Mouse (Mus musculus) ES-E14 (cell line): Measurements from ENCODE around the gene Gm28051. TPM values are rescaled to one million over a fixed set of nuclear protein-coding genes. Genes with fewer than 3 reads are reported as not detected.

ENCODE experiments used
- DNase-seq: peaks from one replicate; pipeline ENCODE4 v3.0.0-alpha.2; 2013; ENCODE audit warnings: low read depth, low spot score
- H3K27ac ChIP-seq: 2 replicates; pipeline ENCODE4 v1.5.1; 2012; ENCODE audit warnings: low read depth, mild to moderate bottlenecking, low read length, moderate library complexity, mixed read lengths; ENCODE audit not compliant: poor library complexity, insufficient read depth, severe bottlenecking
- H3K36me3 ChIP-seq: 2 replicates; pipeline ENCODE4 v1.6.1; 2012; ENCODE audit warnings: mild to moderate bottlenecking, low read length, moderate library complexity, mixed read lengths; ENCODE audit not compliant: control insufficient read depth, poor library complexity, insufficient read depth, severe bottlenecking
- H3K4me1 ChIP-seq, 2 experiments: fragments of 150-350 bp in 1 of 2; sonication (generic) in 1 of 2; 2 replicates each; pipeline ENCODE4 v1.6.1; 2012; ENCODE audit warnings: low read length in 2 of 2, mild to moderate bottlenecking in 1 of 2, mixed read lengths in 1 of 2; ENCODE audit not compliant: control insufficient read depth in 2 of 2, insufficient read depth in 2 of 2, poor library complexity in 1 of 2
- H3K4me3 ChIP-seq, 2 experiments: fragments of 150-350 bp in 1 of 2; sonication (generic) in 1 of 2; 2 replicates each; pipeline ENCODE4 v1.5.1; 2012; ENCODE audit warnings: low read length in 2 of 2, low read depth in 1 of 2, mild to moderate bottlenecking in 1 of 2, mixed read lengths in 1 of 2; ENCODE audit not compliant: insufficient read depth in 1 of 2, poor library complexity in 1 of 2, severe bottlenecking in 1 of 2
- H3K9ac ChIP-seq: 2 replicates; pipeline ENCODE4 v1.6.1; 2012; ENCODE audit warnings: low read depth, mild to moderate bottlenecking, low read length, mixed read lengths; ENCODE audit not compliant: poor library complexity, insufficient read depth, severe bottlenecking
- H3K9me3 ChIP-seq: fragments of 150-350 bp; sonication (generic); 2 replicates; pipeline ENCODE4 v1.6.1; 2012; ENCODE audit warnings: low read depth, mild to moderate bottlenecking, low read length; ENCODE audit not compliant: control insufficient read depth, insufficient read depth
- CHD2 ChIP-seq: IDR thresholded peaks from 2 replicates; pipeline ENCODE4 v1.6.1; 2014; ENCODE audit warnings: mild to moderate bottlenecking, low read depth, low read length, inconsistent platforms
- HCFC1 ChIP-seq: IDR thresholded peaks from 2 replicates; pipeline ENCODE4 v1.6.1; 2012; ENCODE audit warnings: low read length, inconsistent platforms, borderline replicate concordance; ENCODE audit not compliant: insufficient read depth
- MAFK ChIP-seq: IDR thresholded peaks from 2 replicates; pipeline ENCODE4 v1.6.1; 2014; ENCODE audit warnings: mild to moderate bottlenecking, low read depth, low read length, inconsistent platforms; ENCODE audit not compliant: insufficient read depth
- ZC3H11A ChIP-seq: IDR thresholded peaks from 2 replicates; pipeline ENCODE4 v1.6.1; 2012; ENCODE audit warnings: low read depth, mild to moderate bottlenecking, inconsistent platforms, low read length, borderline replicate concordance
- ZNF384 ChIP-seq: IDR thresholded peaks from 2 replicates; pipeline ENCODE4 v1.6.1; 2012; ENCODE audit warnings: low read depth, low read length, inconsistent platforms
- in situ Hi-C, 2 experiments: fragments of 600-800 bp; cut with MboI; formaldehyde crosslinking; loops; one replicate each; pipeline ENCODE4 v1.15.1; 2025; ENCODE audit warnings: low sequenced_read_pairs in 2 of 2, inconsistent platforms in 1 of 2; ENCODE audit not compliant: unreplicated experiment in 2 of 2
- total RNA-seq: library from RNA; depleted of rRNA; stranded (reverse); fragments of 300-350 nt; gene quantifications from 2 replicates; pipeline ENCODE4 v1.2.3, GENCODE M21; 2012

The Gm28051 gene
- total RNA-seq, 1 experiment: not detected

DNA sequence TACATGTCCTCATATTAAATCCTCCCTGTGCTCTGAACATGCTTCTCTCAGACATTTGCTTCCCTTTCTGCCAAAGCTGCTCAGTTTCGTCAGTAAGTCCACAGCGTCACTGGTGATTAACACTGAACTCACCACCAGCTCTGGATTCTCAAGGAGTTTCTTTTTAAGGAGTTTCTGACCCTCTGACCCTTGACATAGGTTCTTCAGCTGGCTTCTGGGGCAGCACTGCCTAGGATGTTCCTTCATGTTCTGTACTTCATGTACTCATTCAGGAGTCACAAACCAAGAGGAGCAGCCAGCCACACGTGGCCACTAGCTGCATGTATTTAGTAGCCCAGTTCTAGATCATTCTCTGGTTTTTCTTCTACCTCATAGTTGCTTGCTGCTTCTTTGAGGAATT lies 9.3 kb downstream of the Gm28051 start:
- in situ Hi-C loops: loop anchor here in 1 of 2 experiments (25.0 kb wide), 1 partner anchor 236 kb away; no protein-coding TSS in a partner anchor
- no peak for TF ChIP-seq ZC3H11A
- no peak for TF ChIP-seq MAFK
- TF ChIP-seq HCFC1: no peak
- no peak for TF ChIP-seq ZNF384
- TF ChIP-seq CHD2: no peak
- Histone ChIP-seq H3K27ac (no peak overlapping the region), H3K4me3 (no peak overlapping the region), H3K9ac (no peak overlapping the region), H3K4me1 (peaks cover 0 to 2% of the 10 kb centered on the region in 2 experiments; a peak in 2 of 4 replicates), H3K9me3 (no peaks in the 10 kb centered on the region), H3K36me3 (peaks cover 3% of the 10 kb centered on the region; the same call in 1 of the 2 replicates)
- no peak for DNase-seq

DNA sequence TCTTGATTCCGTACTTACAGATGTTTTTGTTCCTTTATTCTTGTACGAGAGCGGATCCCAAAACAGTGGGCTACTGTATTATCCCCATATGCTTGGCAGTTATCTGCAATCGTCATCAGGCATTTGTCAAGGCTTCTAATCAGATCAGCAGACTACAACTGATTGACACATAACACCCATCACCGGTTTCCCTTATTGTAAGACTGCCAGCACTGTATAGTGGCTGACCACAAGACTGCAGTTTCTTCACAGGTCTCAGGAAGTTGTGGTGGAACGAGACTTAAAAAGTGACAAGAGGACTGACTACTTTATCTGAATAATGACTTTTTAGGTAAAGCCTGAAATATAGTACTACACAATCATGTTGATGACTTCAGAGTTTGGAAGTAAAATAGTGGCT lies 12.7 kb downstream of the Gm28051 start:
- no peaks in the 10 kb centered on the region; a peak in 1 of 4 replicates for H3K4me1 ChIP-seq
- H3K36me3 ChIP-seq: peaks cover 3% of the 10 kb centered on the region
- H3K4me3 ChIP-seq: peak overlapping the region; percentile 76 to 96
- no peaks in the 10 kb centered on the region for H3K9me3 ChIP-seq
- no peak overlapping the region; the same call in 1 of the 2 replicates for H3K9ac ChIP-seq
- TF ChIP-seq ZC3H11A (no peak), CHD2 (no peak), HCFC1 (no peak), MAFK (no peak), ZNF384 (no peak)
- no peak overlapping the region for H3K27ac ChIP-seq
- in situ Hi-C loops: loop anchor here in 1 of 2 experiments (25.0 kb wide), 1 partner anchor 233 kb away; no protein-coding TSS in a partner anchor
- DNase-seq: no peak

DNA sequence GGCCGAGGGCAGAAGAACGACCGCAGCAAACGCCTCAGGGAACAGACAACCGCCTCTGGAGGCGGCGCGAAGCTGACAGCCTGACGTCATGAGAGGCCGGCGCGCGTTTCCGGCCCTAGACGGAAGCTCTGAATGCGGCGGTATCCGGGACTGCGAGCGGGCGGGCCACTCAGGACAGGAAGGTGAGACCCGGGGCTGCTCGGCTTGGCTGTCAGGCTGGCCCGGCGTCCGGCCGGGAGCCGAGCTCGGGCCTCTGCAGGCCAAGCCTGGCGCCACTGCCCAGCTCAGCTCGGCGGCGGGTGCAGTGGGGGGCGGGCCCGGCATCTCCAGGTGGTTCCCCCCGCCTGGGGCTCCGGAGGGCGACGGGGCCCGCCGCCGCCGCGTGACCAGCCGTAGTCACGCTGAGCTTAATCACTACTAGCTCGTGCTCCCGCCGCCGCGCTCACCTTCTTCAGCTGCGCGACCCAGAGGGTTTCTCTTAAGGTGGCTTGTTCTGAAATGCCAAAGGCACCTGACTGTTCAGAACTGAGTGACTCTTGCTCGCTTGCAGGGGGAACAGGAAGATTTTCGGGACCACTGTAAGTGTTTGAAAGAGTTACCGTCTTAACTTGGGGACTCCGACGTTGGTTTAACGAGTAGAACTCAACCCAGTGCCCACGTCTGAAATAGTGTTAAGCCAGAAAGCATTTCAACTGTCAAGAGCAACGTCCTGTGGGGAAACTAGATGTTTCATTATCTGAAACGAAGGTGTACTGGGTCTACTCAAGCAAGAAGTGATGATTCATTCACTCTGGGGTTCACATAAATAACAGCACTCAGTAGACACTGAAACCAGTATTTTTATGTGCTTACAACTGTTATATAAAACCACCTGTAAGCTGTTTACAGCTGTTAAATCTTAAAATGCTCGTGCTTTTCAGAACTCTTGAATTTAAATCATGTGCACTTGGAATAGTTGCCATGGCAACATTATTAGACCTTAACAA lies 13.7 kb downstream of the Gm28051 start, which contains the start of the genes Moap1 and Tmem251:
Gene Moap1 (minus strand): TSS at position 73 of the 986 bp plus-strand sequence.
Gene Tmem251 (plus strand): TSS at position 174 of the 986 bp plus-strand sequence.
- peak within 1 kb of the TSS; percentile 82 for H3K9ac ChIP-seq
- peak within 1 kb of the TSS; percentile 70 for H3K27ac ChIP-seq
- TF ChIP-seq HCFC1: 0 out of 2 replicates have a peak, but pooled peaks have one; percentile 42
- no peak for TF ChIP-seq ZC3H11A
- TF ChIP-seq CHD2: no peak
- TF ChIP-seq ZNF384: no peak
- no peak for TF ChIP-seq MAFK
- DNase-seq: no peak
- H3K9me3 ChIP-seq: no peaks in the 10 kb centered on the region
- H3K4me1 ChIP-seq: no peaks in the 10 kb centered on the region; a peak in 1 of 4 replicates
- H3K36me3 ChIP-seq: peaks cover 3% of the 10 kb centered on the region
- peak within 1 kb of the TSS; percentile 76 to 96 for H3K4me3 ChIP-seq
- in situ Hi-C loops: loop anchor here in 1 of 2 experiments (25.0 kb wide), 1 partner anchor 232 kb away; no protein-coding TSS in a partner anchor

GRCm38 (mm10) chr12:102743036-102743588 lies 14.5 kb downstream of the Gm28051 start:
- Histone ChIP-seq H3K9me3 (no peaks in the 10 kb centered on the region), H3K4me1 (no peaks in the 10 kb centered on the region; a peak in 1 of 4 replicates), H3K9ac (peak overlapping the region; percentile 77), H3K36me3 (no peaks in the 10 kb centered on the region; the same call in none of the 2 replicates), H3K4me3 (peak overlapping the region; percentile 76 to 96), H3K27ac (0 out of 2 replicates have a peak overlapping the region, but pooled peaks have one; percentile 17)
- DNase-seq: no peak
- TF ChIP-seq MAFK: no peak
- no peak for TF ChIP-seq HCFC1
- TF ChIP-seq CHD2: no peak
- in situ Hi-C loops: loop anchor here in 1 of 2 experiments (25.0 kb wide), 1 partner anchor 231 kb away; no protein-coding TSS in a partner anchor
